Mouse (Mus musculus): ENCODE data around the gene Bdh1. TPM values are rescaled to one million over a fixed set of nuclear protein-coding genes. Genes with fewer than 3 reads are reported as not detected.
A peak's percentile ranks its signal among the peaks of the same experiment; 100 is the strongest.

Gene Bdh1
- polyA plus RNA-seq, 1 experiment from 2014 or later, result 18.7 TPM

GRCm38 (mm10) chr16:31506665-31507456, 84.8 kb downstream of the Bdh1 start:
- no peaks in the 10 kb centered on the region for H3K27me3 ChIP-seq
- peaks cover 64% of the 10 kb centered on the region for H3K4me1 ChIP-seq (replicated peaks)
- 0 out of 2 replicates have a peak overlapping the region, but pooled peaks have one; percentile 5 for H3K4me2 ChIP-seq
- no peaks in the 10 kb centered on the region for H3K9me3 ChIP-seq
- H3K36me3 ChIP-seq, result no peaks in the 10 kb centered on the region
- 48% methylated on average over 10 of the region's 10 CpGs for WGBS
- H3K4me3 ChIP-seq (replicated peaks), result no peak overlapping the region
- ATAC-seq (ENCODE audit: insufficient number of reproducible peaks, insufficient read depth, low FRiP score, low TSS enrichment, low read depth), result no peak
- H3K9ac ChIP-seq (replicated peaks), result no peak overlapping the region
- H3K27ac ChIP-seq, result peak overlapping the region; percentile 54

GRCm38 (mm10) chr16:31507457-31507755, 85.3 kb downstream of the Bdh1 start:
- peak overlapping the region; percentile 88 for H3K27ac ChIP-seq

GRCm38 (mm10) chr16:31507794-31508526, 85.9 kb downstream of the Bdh1 start:
- Histone ChIP-seq H3K36me3 (no peaks in the 10 kb centered on the region), H3K4me2 (peak overlapping the region; percentile 6; the same call in 1 of the 2 replicates), H3K27ac (peak overlapping the region; percentile 88), H3K9ac (replicated peaks) (no peak overlapping the region), H3K27me3 (no peaks in the 10 kb centered on the region), H3K4me3 (replicated peaks) (no peak overlapping the region), H3K9me3 (no peaks in the 10 kb centered on the region), H3K4me1 (replicated peaks) (peaks cover 53% of the 10 kb centered on the region)
- ATAC-seq (ENCODE audit: insufficient number of reproducible peaks, insufficient read depth, low FRiP score, low TSS enrichment, low read depth), result no peak
- WGBS, result 28% methylated on average over 14 of the region's 14 CpGs

More at GRCm38 (mm10) chr16:31507457-31507755, 85.3 kb downstream of the Bdh1 start:
- Histone ChIP-seq H3K9ac (replicated peaks) (no peak overlapping the region), H3K4me2 (0 out of 2 replicates have a peak overlapping the region, but pooled peaks have one; percentile 5), H3K36me3 (no peaks in the 10 kb centered on the region), H3K27me3 (no peaks in the 10 kb centered on the region), H3K9me3 (no peaks in the 10 kb centered on the region), H3K4me1 (replicated peaks) (peaks cover 58% of the 10 kb centered on the region), H3K4me3 (replicated peaks) (no peak overlapping the region)
- ATAC-seq (ENCODE audit: insufficient number of reproducible peaks, insufficient read depth, low FRiP score, low TSS enrichment, low read depth), result no peak
- 43% methylated on average over 6 of the region's 6 CpGs for WGBS

Other genes starting within 250 kb of the Bdh1 start
- 20.4 and 20.7 TPM in 2 replicates for gene Acap2, start 221.0 kb upstream of the Bdh1 start, polyA plus RNA-seq (2016; fragmentation: Nextera tagmentation; extraction: Ambion mirVana)
- 68.2 and 71.2 TPM in 2 replicates for gene Ppp1r2, start 147.0 kb upstream of the Bdh1 start, polyA plus RNA-seq (2016; fragmentation: Nextera tagmentation; extraction: Ambion mirVana)
- 13.8 and 19.4 TPM in 2 replicates for gene Apod, start 107.5 kb upstream of the Bdh1 start, polyA plus RNA-seq (2016; fragmentation: Nextera tagmentation; extraction: Ambion mirVana)
- gene Dlg1, start 241.2 kb downstream of the Bdh1 start, polyA plus RNA-seq (2016; fragmentation: Nextera tagmentation; extraction: Ambion mirVana), result 42.2 and 42.9 TPM in 2 replicates

Measured in limb, embryonic 12.5 days (tissue).